Mouse (Mus musculus) E14TG2a.4 (cell line): ENCODE data around the gene Cnot6.

Experiments
- CTCF ChIP-seq: conservative IDR thresholded peaks from 2 replicates; pipeline ENCODE4 v1.5.1; 2014; ENCODE audit warnings: low read length
- NANOG ChIP-seq: IDR thresholded peaks from 2 replicates; pipeline ENCODE4 v1.6.1; 2014; ENCODE audit warnings: borderline replicate concordance, low read length, mixed read lengths

GRCm38 (mm10) chr11:49726800-49727199 lies 14.3 kb upstream of the Cnot6 start:
- TF ChIP-seq CTCF (no peak), NANOG (no peak)
